Mouse (Mus musculus) lung, adult 2 months (tissue): ENCODE measurements around the gene Scml4.

Source experiments
- CTCF ChIP-seq: fragments of 200-500 bp; IDR thresholded peaks from 2 replicates; pipeline ENCODE4 v1.5.1; 2011; ENCODE audit warnings: mild to moderate bottlenecking, low read length, control low read depth; ENCODE audit not compliant: insufficient read depth
- POLR2A ChIP-seq: fragments of 200-500 bp; IDR thresholded peaks from 2 replicates; pipeline ENCODE4 v1.6.1; 2011; ENCODE audit warnings: low read depth, mild to moderate bottlenecking, control low read depth, low read length, borderline replicate concordance; ENCODE audit errors: extremely low read depth

DNA sequence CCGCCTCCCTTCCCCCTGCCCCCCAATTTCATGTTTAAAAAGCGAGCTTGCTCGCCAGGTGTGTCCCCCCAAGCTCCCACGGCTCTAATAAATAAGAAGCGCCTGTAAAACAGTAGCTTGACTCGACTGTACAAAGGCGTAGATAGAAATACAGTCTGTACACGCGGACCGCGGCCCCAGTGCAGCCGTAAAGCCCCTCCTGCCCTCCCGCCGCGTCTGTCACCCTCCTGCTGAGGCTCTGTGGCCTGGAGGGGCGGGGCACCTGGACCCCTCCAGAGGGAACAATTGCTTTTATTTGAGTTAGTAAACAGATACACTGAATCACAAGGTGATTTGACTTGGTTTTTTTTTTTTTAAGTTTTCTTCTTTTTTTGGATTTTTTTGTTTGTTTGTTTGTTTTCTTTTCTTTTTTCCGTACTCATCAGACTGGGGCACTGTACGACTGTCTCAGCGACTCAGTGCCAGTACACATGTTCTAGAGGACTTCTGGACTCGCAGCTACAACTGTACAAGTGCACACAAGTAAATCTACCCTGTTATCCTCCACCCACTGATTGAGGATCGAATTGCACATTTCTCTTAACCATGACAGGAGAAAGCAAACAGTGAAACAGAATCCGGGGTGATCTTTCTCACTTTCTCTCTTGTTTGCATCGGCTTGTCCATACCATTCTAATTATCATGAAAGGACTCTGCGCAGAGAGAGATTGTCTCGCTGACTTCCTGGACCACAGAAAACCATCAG lies 142.7 kb downstream of the Scml4 start:
- TF ChIP-seq CTCF (no peak), POLR2A (no peak)
